Mouse (Mus musculus) intestine, embryonic 15.5 days (tissue): ENCODE results near the gene Gabre. TPM values are rescaled to one million over a fixed set of nuclear protein-coding genes. Genes with fewer than 3 reads are reported as not detected.

ENCODE experiments used
- ATAC-seq: fragments of 200-750 bp; cut with Nextera tagmentation; 2 replicates; pipeline ENCODE4 v1.8.0; 2017; ENCODE audit warnings: moderate TSS enrichment, moderate library complexity
- H3K27ac ChIP-seq: fragments of 300-500 bp; sonication (generic); 2 replicates; pipeline ENCODE4 v1.5.1; 2015; ENCODE audit warnings: mild to moderate bottlenecking, inconsistent platforms
- H3K27me3 ChIP-seq: fragments of 300-500 bp; sonication (generic); replicated peaks from 2 replicates; pipeline ENCODE4 v1.6.1; 2015; ENCODE audit warnings: inconsistent platforms
- H3K36me3 ChIP-seq: fragments of 300-500 bp; sonication (generic); 2 replicates; pipeline ENCODE4 v1.6.1; 2015; ENCODE audit warnings: inconsistent platforms
- H3K4me1 ChIP-seq: fragments of 300-500 bp; sonication (generic); replicated peaks from 2 replicates; pipeline ENCODE4 v1.6.1; 2015; ENCODE audit warnings: inconsistent platforms
- H3K4me2 ChIP-seq: fragments of 300-500 bp; sonication (generic); replicated peaks from 2 replicates; pipeline ENCODE4 v1.6.1; 2015; ENCODE audit warnings: mild to moderate bottlenecking, inconsistent platforms
- H3K4me3 ChIP-seq: fragments of 300-500 bp; sonication (generic); replicated peaks from 2 replicates; pipeline ENCODE4 v1.5.1; 2015; ENCODE audit warnings: inconsistent platforms
- H3K9ac ChIP-seq: fragments of 300-500 bp; sonication (generic); 2 replicates; pipeline ENCODE4 v1.6.1; 2015; ENCODE audit warnings: inconsistent platforms
- H3K9me3 ChIP-seq: fragments of 300-500 bp; sonication (generic); 2 replicates; pipeline ENCODE4 v1.6.1; 2016; ENCODE audit warnings: inconsistent platforms
- WGBS: fragments of 180-500 bp; shearing (Covaris S2); methylation state at CpG from one replicate; pipeline ENCODE4 v1.1.7; 2015; 5-methylcytosine and 5-hydroxymethylcytosine counted together
- microRNA counts: library from miRNA; unstranded; fragments of <30 nt; microRNA quantifications from one replicate; lab custom pipeline; 2016
- polyA plus RNA-seq: library from polyadenylated mRNA; unstranded; fragments of >200 nt; fragmentation: Nextera tagmentation; extraction: Ambion mirVana; gene quantifications from 2 replicates; pipeline ENCODE4 v1.2.1, GENCODE M21; 2015

Gene Gabre
- polyA plus RNA-seq: 1.5 and 2.0 TPM in 2 replicates

DNA sequence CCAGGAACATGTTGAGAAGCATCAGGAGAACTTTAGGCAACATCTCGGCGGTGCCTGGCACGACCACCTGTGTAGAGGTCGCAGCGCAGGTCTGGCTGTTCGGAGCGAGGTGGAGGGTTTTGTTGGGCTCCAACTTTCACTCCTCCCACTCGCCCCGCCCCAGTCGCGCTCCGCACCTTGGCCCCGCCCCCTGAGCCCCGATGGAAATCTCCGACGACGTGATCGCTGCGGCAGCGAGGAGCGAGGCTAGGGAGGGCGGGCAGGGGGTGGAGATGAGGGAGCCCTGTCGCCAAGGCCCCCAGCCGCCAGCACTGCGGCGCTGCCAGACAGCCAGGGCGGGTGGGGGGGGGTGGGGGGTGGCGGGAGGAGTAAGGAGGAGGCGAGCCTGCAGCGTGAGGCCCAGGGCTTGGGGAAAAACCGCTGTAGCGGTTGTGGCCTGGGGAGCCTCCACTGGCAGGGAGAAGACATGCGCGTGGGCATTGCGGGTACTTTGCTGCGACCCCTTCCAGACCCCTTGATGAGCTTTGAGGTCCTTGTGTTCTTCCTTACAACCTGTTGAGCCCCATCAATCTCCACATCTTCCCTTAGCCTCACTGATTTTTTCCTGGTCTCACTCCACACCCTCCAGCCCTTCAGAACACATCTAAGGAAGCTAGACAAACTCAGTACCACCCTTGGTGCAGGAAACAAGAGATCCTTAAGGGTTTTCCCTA is at the start of gene Gabre:
Gene Gabre (minus strand): TSS at position 145 of the 713 bp plus-strand sequence.
- no peaks in the 10 kb centered on the region for H3K4me1 ChIP-seq
- peak; percentile 93 for ATAC-seq
- WGBS: 22% methylated on average over 18 of the region's 36 CpGs
- H3K4me2 ChIP-seq: peak within 1 kb of the TSS; percentile 77
- peak within 1 kb of the TSS; percentile 39 for H3K9ac ChIP-seq
- no peaks in the 10 kb centered on the region for H3K36me3 ChIP-seq
- no peaks in the 10 kb centered on the region; the same call in 1 of the 2 replicates for H3K27me3 ChIP-seq
- H3K27ac ChIP-seq: no peak within 1 kb of the TSS
- no peaks in the 10 kb centered on the region for H3K9me3 ChIP-seq
- peak within 1 kb of the TSS; percentile 43 for H3K4me3 ChIP-seq

DNA sequence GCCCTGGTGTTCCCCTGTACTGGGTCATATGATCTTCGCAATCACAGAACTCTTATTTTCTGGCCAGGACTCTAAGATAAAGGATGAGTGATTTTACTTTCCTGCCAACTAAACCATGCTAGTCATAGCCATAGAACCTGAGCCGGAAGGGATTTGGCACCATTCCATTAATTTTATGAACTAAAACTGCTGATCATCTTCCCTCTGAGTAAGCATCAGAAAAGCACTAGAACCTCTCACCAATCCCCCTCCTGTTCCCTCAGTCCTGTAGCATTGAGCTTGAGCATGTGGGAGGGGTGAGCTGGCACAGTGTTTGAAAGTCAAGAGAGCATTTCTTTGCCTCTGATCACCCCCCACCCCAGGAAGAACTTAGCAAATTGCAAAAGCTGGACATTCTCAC is 23.2 kb upstream of the Gabre start:
- Histone ChIP-seq H3K9me3 (no peaks in the 10 kb centered on the region), H3K36me3 (no peaks in the 10 kb centered on the region), H3K4me2 (no peak overlapping the region), H3K4me1 (no peaks in the 10 kb centered on the region), H3K27me3 (no peaks in the 10 kb centered on the region), H3K27ac (no peak overlapping the region), H3K4me3 (no peak overlapping the region), H3K9ac (no peak overlapping the region)
- ATAC-seq: no peak
- WGBS: 85% methylated on average over 2 of the region's 2 CpGs

DNA sequence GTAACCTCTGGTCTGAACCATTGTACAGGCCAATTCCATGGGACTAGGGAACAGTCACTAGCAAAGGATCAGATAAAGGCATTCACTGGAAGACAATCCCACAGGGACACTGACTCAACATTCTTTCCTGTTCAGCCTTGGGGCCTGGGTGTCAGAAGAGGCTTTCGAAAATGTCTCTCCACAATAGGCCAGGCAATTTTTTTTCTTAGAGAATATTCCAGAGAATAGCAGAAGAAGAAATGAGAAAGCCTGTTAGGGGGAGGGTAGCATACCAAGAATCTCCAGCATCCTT is 715 bp upstream of the Gabre start:
- no peak for ATAC-seq
- H3K4me2 ChIP-seq: peak overlapping the region; percentile 77
- H3K9me3 ChIP-seq: no peaks in the 10 kb centered on the region
- no peaks in the 10 kb centered on the region for H3K4me1 ChIP-seq
- peak overlapping the region; percentile 43; the same call in 1 of the 2 replicates for H3K4me3 ChIP-seq
- no peaks in the 10 kb centered on the region; the same call in 1 of the 2 replicates for H3K27me3 ChIP-seq
- 88% methylated on average over 1 of the region's 1 CpGs for WGBS
- no peaks in the 10 kb centered on the region for H3K36me3 ChIP-seq
- H3K9ac ChIP-seq: no peak overlapping the region
- no peak overlapping the region for H3K27ac ChIP-seq

DNA sequence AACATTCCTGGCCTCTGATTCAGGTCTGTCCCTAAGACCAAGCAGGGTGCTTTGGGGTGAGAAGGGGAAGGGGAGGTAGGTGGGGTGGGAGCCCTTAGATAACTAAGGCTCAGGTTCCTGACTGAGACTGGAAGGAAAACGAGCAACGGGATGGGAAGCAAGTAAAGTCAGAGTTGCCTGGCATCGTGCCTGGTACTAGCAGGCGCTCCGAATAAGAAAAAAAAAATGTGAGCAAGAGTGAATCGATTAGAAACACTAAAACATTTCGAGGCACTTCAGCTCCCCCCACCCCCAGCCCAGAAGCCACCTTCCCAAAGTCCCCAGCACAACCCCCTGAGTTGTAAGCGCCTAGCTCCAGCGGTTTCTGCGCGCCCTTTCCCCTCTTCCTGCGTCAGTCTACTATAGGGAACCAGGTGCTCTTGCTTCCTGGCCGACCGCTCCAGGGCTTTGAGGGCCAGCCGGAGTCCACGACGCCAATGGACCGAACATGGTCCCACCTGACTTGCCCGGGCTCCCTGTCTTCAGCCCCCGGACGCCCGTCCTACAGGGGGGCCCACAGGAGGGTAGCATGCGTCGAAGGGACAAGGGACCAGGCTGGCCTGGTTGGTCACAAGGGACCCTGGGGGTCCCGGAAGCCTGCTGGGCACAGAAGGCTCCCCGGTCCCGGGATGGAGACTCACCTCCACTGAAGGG is 491 bp downstream of the Gabre start:
- no peaks in the 10 kb centered on the region; the same call in 1 of the 2 replicates for H3K27me3 ChIP-seq
- no peaks in the 10 kb centered on the region for H3K36me3 ChIP-seq
- no peaks in the 10 kb centered on the region for H3K4me1 ChIP-seq
- peak overlapping the region; percentile 39 for H3K9ac ChIP-seq
- no peaks in the 10 kb centered on the region for H3K9me3 ChIP-seq
- 20% methylated on average over 27 of the region's 27 CpGs for whole genome bisulfite sequencing
- peak overlapping the region; percentile 43 for H3K4me3 ChIP-seq
- peak overlapping the region; percentile 77 for H3K4me2 ChIP-seq
- H3K27ac ChIP-seq: no peak overlapping the region
- ATAC-seq: peak; percentile 72

DNA sequence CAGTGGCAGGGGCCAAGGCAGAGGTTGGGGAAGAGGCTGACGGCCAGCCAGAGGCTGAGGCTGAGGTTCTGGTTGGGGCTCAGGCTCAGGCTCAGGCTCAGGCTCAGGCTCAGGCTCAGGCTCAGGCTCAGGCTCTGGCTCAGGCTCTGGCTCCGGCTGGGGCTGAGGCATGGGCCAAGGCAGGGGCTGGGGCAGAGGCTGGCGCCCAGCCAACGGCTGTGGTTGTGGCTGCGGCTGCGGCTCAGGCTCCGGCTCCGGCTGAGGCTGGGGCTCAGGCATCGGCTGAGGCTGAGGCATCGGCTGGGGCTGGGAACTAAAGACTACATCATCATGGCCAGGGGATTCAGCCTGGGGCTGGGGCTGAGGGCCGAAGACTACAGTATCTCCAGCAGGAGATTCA is 4.0 kb downstream of the Gabre start:
- 86% methylated on average over 11 of the region's 11 CpGs for WGBS
- H3K27me3 ChIP-seq: no peaks in the 10 kb centered on the region; the same call in 1 of the 2 replicates
- no peaks in the 10 kb centered on the region for H3K4me1 ChIP-seq
- no peak overlapping the region for H3K4me2 ChIP-seq
- no peak overlapping the region for H3K9ac ChIP-seq
- no peak overlapping the region for H3K4me3 ChIP-seq
- no peaks in the 10 kb centered on the region for H3K9me3 ChIP-seq
- no peaks in the 10 kb centered on the region for H3K36me3 ChIP-seq
- ATAC-seq: no peak
- no peak overlapping the region for H3K27ac ChIP-seq

DNA sequence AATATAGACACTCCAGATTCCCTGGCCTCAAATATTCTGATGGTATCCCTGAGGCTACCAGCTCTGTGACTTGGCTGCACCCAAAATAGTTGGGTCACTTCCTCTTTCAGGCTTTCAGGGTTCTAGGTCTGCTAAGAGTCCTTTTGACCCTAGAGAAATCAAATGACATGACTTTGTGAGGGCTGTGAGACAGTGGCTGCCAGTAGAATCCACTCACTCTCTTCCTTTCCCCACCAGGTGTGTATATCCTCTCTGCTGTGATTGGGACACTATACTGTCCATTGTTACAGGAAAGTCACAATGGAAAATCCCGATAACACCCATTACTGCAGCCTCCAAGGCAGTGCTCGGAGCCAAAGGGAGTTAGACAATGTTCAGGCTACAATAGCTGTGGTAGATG is 52.9 kb downstream of the Gabre start, which contains the start of gene Magea4:
Gene Magea4 (plus strand): TSS at position 301 of the 400 bp plus-strand sequence.
- no peak for ATAC-seq
- H3K36me3 ChIP-seq: no peaks in the 10 kb centered on the region
- H3K4me3 ChIP-seq: no peak within 1 kb of the TSS
- 85% methylated on average over 2 of the region's 2 CpGs for WGBS
- H3K27me3 ChIP-seq: no peaks in the 10 kb centered on the region
- no peak within 1 kb of the TSS for H3K9ac ChIP-seq
- no peak within 1 kb of the TSS for H3K4me2 ChIP-seq
- no peaks in the 10 kb centered on the region for H3K4me1 ChIP-seq
- no peak within 1 kb of the TSS for H3K27ac ChIP-seq
- no peaks in the 10 kb centered on the region for H3K9me3 ChIP-seq

MicroRNA genes within 50 kb of the gene (microRNA counts, 519-probe panel; counts per million panel counts)
- microRNA mmu-miR-224 (lab: Ali Mortazavi, UCI): 2,096 counts per million, percentile 49 among the panel's probes with 10 or more counts
- microRNA mmu-miR-452 (lab: Ali Mortazavi, UCI): 97.1 counts per million, percentile 29 among the panel's probes with 10 or more counts

Other genes with a start within 250 kb of the Gabre start
- gene Magea4, start 52.8 kb downstream of the Gabre start, polyA plus RNA-seq: not detected in 2 replicates
- gene Magea10, start 112.1 kb upstream of the Gabre start, polyA plus RNA-seq: not detected in 2 replicates